Mouse (Mus musculus) forebrain, embryonic 11.5 days (tissue): ENCODE results near the gene Ssu72. TPM values are rescaled to one million over a fixed set of nuclear protein-coding genes. Genes with fewer than 3 reads are reported as not detected.
A peak's percentile ranks its signal among the peaks of the same experiment; 100 is the strongest.
"Not testable (repeated sequence)": the region's sequence is repeated elsewhere in the genome, so short reads cannot be mapped to it uniquely, and the experiment has no call there.

ENCODE experiments used
- ATAC-seq: fragments of 200-750 bp; cut with Nextera tagmentation; replicated peaks from 2 replicates; pipeline ENCODE4 v1.8.0; 2017; ENCODE audit warnings: moderate TSS enrichment; ENCODE audit not compliant: low FRiP score
- DNase-seq: peaks from one replicate; pipeline ENCODE4 v3.0.0-alpha.2; 2017; ENCODE audit warnings: low spot score
- H3K27ac ChIP-seq: fragments of 300-500 bp; sonication (generic); 2 replicates; pipeline ENCODE4 v1.5.1; 2014; ENCODE audit warnings: low read depth, low read length
- H3K27me3 ChIP-seq: fragments of 300-500 bp; sonication (generic); 2 replicates; pipeline ENCODE4 v1.6.1; 2014; ENCODE audit warnings: mild to moderate bottlenecking, low read length, mixed read lengths; ENCODE audit not compliant: control insufficient read depth, insufficient read depth
- H3K36me3 ChIP-seq: fragments of 300-500 bp; sonication (generic); 2 replicates; pipeline ENCODE4 v1.6.1; 2014; ENCODE audit warnings: mild to moderate bottlenecking, low read length, moderate library complexity, mixed read lengths; ENCODE audit not compliant: control insufficient read depth, insufficient read depth
- H3K4me1 ChIP-seq: fragments of 300-500 bp; sonication (generic); replicated peaks from 2 replicates; pipeline ENCODE4 v1.6.1; 2014; ENCODE audit warnings: low read length, mixed read lengths; ENCODE audit not compliant: control insufficient read depth, insufficient read depth
- H3K4me2 ChIP-seq: fragments of 300-500 bp; sonication (generic); 2 replicates; pipeline ENCODE4 v1.6.1; 2014; ENCODE audit warnings: low read depth, mild to moderate bottlenecking, low read length, moderate library complexity, mixed read lengths; ENCODE audit not compliant: severe bottlenecking
- H3K4me3 ChIP-seq: fragments of 300-500 bp; sonication (generic); 2 replicates; pipeline ENCODE4 v1.5.1; 2014; ENCODE audit warnings: low read depth, low read length
- H3K9ac ChIP-seq: fragments of 300-500 bp; sonication (generic); 2 replicates; pipeline ENCODE4 v1.6.1; 2014; ENCODE audit warnings: low read length
- H3K9me3 ChIP-seq: fragments of 300-500 bp; sonication (generic); 2 replicates; pipeline ENCODE4 v1.6.1; 2016; ENCODE audit warnings: low read length, mixed read lengths; ENCODE audit not compliant: control insufficient read depth
- WGBS: fragments of 180-500 bp; shearing (Covaris S2); extraction: QIAGEN DNeasy Blood & Tissue Kit; methylation state at CpG from one replicate; pipeline ENCODE4 v1.1.7; 2014; 5-methylcytosine and 5-hydroxymethylcytosine counted together
- polyA plus RNA-seq: library from polyadenylated mRNA; unstranded; fragments of >200 nt; fragmentation: Nextera tagmentation; extraction: Ambion mirVana; gene quantifications from 2 replicates; pipeline ENCODE4 v1.2.1, GENCODE M21; 2014

Gene Ssu72
- polyA plus RNA-seq, result 138 and 144 TPM in 2 replicates

- Histone ChIP-seq H3K27me3 (no peaks in the 10 kb centered on the region), H3K9me3 (no peaks in the 10 kb centered on the region), H3K27ac (peak within 1 kb of the TSS; percentile 89), H3K4me2 (peak within 1 kb of the TSS; percentile 82), H3K9ac (peak within 1 kb of the TSS; percentile 90), H3K36me3 (no peaks in the 10 kb centered on the region), H3K4me1 (peaks cover 3% of the 10 kb centered on the region; the same call in 1 of the 2 replicates), H3K4me3 (peak within 1 kb of the TSS; percentile 94)
- under 1% methylated on average over 82 of the region's 83 CpGs for WGBS
- DNase-seq (peak; percentile 95), ATAC-seq (peak; percentile 96)
Observed at GRCm38 (mm10) chr4:155704721-155705591, at the start of gene Ssu72. Gene Ssu72, plus strand, starts transcription at chr4:155704800.

GRCm38 (mm10) chr4:155656214-155656751, 48.3 kb upstream of the Ssu72 start:
- WGBS, result 89% methylated on average over 13 of the region's 13 CpGs
- Histone ChIP-seq H3K27me3 (peaks cover 48% of the 10 kb centered on the region), H3K4me3 (no peak overlapping the region), H3K27ac (no peak overlapping the region), H3K4me1 (peaks cover 18% of the 10 kb centered on the region), H3K9ac (no peak overlapping the region), H3K9me3 (no peaks in the 10 kb centered on the region), H3K36me3 (no peaks in the 10 kb centered on the region; the same call in 1 of the 2 replicates), H3K4me2 (no peak overlapping the region)
- no peak for DNase-seq
- ATAC-seq, result no peak

GRCm38 (mm10) chr4:155658961-155659360, 45.6 kb upstream of the Ssu72 start:
- Histone ChIP-seq H3K36me3 (no peaks in the 10 kb centered on the region), H3K27ac (no peak overlapping the region), H3K4me3 (no peak overlapping the region), H3K9me3 (no peaks in the 10 kb centered on the region), H3K9ac (no peak overlapping the region), H3K4me1 (peaks cover 6% of the 10 kb centered on the region), H3K27me3 (peaks cover 21% of the 10 kb centered on the region), H3K4me2 (no peak overlapping the region)
- no peak for ATAC-seq
- WGBS, result 96% methylated on average over 10 of the region's 10 CpGs
- no peak for DNase-seq

GRCm38 (mm10) chr4:155660641-155661040, 44.0 kb upstream of the Ssu72 start:
- WGBS, result 90% methylated on average over 12 of the region's 12 CpGs
- H3K4me3 ChIP-seq, result no peak overlapping the region
- H3K9me3 ChIP-seq, result no peaks in the 10 kb centered on the region
- H3K4me1 ChIP-seq, result no peaks in the 10 kb centered on the region
- H3K36me3 ChIP-seq, result no peaks in the 10 kb centered on the region
- no peak overlapping the region for H3K27ac ChIP-seq
- no peak overlapping the region for H3K4me2 ChIP-seq
- H3K9ac ChIP-seq, result no peak overlapping the region
- DNase-seq (no peak), ATAC-seq (no peak)
- peaks cover 4% of the 10 kb centered on the region; the same call in 1 of the 2 replicates for H3K27me3 ChIP-seq

- no peak overlapping the region for H3K4me2 ChIP-seq
- H3K27me3 ChIP-seq, result no peaks in the 10 kb centered on the region
- no peak overlapping the region for H3K9ac ChIP-seq
- DNase-seq, result no peak
- H3K27ac ChIP-seq, result no peak overlapping the region
- H3K36me3 ChIP-seq, result no peaks in the 10 kb centered on the region
- H3K9me3 ChIP-seq, result no peaks in the 10 kb centered on the region
- no peak for ATAC-seq
- H3K4me1 ChIP-seq, result no peaks in the 10 kb centered on the region; the same call in 1 of the 2 replicates
- H3K4me3 ChIP-seq, result no peak overlapping the region
Observed at GRCm38 (mm10) chr4:155666903-155667302, 37.7 kb upstream of the Ssu72 start.

- H3K36me3 ChIP-seq, result no peaks in the 10 kb centered on the region
- WGBS, result under 1% methylated on average over 73 of the region's 73 CpGs
- peak within 1 kb of the TSS; percentile 80 for H3K9ac ChIP-seq
- H3K4me2 ChIP-seq, result peak within 1 kb of the TSS; percentile 91
- DNase-seq, result peak; percentile 98
- H3K27ac ChIP-seq, result 0 out of 2 replicates have a peak within 1 kb of the TSS, but pooled peaks have one; percentile 37
- H3K9me3 ChIP-seq, result no peaks in the 10 kb centered on the region
- H3K4me3 ChIP-seq, result peak within 1 kb of the TSS; percentile 79
- H3K4me1 ChIP-seq, result no peaks in the 10 kb centered on the region; the same call in 1 of the 2 replicates
- no peaks in the 10 kb centered on the region for H3K27me3 ChIP-seq
- ATAC-seq, result peak; percentile 98
Observed at GRCm38 (mm10) chr4:155668689-155669597, 35.7 kb upstream of the Ssu72 start, which contains the start of gene Mib2. Gene Mib2, minus strand, starts transcription at chr4:155669198.

GRCm38 (mm10) chr4:155669598-155670075, 35.0 kb upstream of the Ssu72 start:
- H3K36me3 ChIP-seq, result no peaks in the 10 kb centered on the region
- no peak overlapping the region for H3K27ac ChIP-seq
- under 1% methylated on average over 8 of the region's 8 CpGs for WGBS
- no peaks in the 10 kb centered on the region for H3K27me3 ChIP-seq
- ATAC-seq (peak; percentile 55), DNase-seq (no peak)
- peak overlapping the region; percentile 79 for H3K4me3 ChIP-seq
- H3K9ac ChIP-seq, result 0 out of 2 replicates have a peak overlapping the region, but pooled peaks have one; percentile 35
- H3K4me1 ChIP-seq, result no peaks in the 10 kb centered on the region; the same call in 1 of the 2 replicates
- H3K4me2 ChIP-seq, result peak overlapping the region; percentile 91
- H3K9me3 ChIP-seq, result no peaks in the 10 kb centered on the region

GRCm38 (mm10) chr4:155670236-155670635, 34.4 kb upstream of the Ssu72 start:
- H3K27ac ChIP-seq, H3K36me3 ChIP-seq, H3K9ac ChIP-seq, H3K4me3 ChIP-seq, H3K9me3 ChIP-seq, H3K4me1 ChIP-seq, ATAC-seq, H3K27me3 ChIP-seq, DNase-seq, H3K4me2 ChIP-seq: not testable (repeated sequence)
- 59% methylated on average over 4 of the region's 4 CpGs for WGBS
